Mouse (Mus musculus) lung, postnatal 0 days (tissue): Measurements from ENCODE around the gene Ckmt2. TPM values are rescaled to one million over a fixed set of nuclear protein-coding genes. Genes with fewer than 3 reads are reported as not detected.

Experiments used
- ATAC-seq: fragments of 200-750 bp; cut with Nextera tagmentation; 2 replicates; pipeline ENCODE4 v1.8.0; 2017; ENCODE audit warnings: moderate library complexity
- DNase-seq: peaks from one replicate; pipeline ENCODE4 v3.0.0-alpha.2; 2016; ENCODE audit warnings: low spot score
- H3K27ac ChIP-seq: fragments of 300-500 bp; sonication (generic); 2 replicates; pipeline ENCODE4 v1.5.1; 2014; ENCODE audit warnings: antibody characterized with exemption, mild to moderate bottlenecking, low read length, mixed read lengths
- H3K27me3 ChIP-seq: fragments of 300-500 bp; sonication (generic); replicated peaks from 2 replicates; pipeline ENCODE4 v1.6.1; 2014; ENCODE audit warnings: low read length, mixed read lengths; ENCODE audit not compliant: insufficient read depth
- H3K36me3 ChIP-seq: fragments of 300-500 bp; sonication (generic); 2 replicates; pipeline ENCODE4 v1.6.1; 2014; ENCODE audit warnings: low read length, mixed read lengths; ENCODE audit not compliant: insufficient read depth
- H3K4me1 ChIP-seq: fragments of 300-500 bp; sonication (generic); 2 replicates; pipeline ENCODE4 v1.6.1; 2014; ENCODE audit warnings: antibody characterized with exemption, low read depth, low read length, mixed read lengths; ENCODE audit not compliant: insufficient read depth
- H3K4me2 ChIP-seq: fragments of 300-500 bp; sonication (generic); replicated peaks from 2 replicates; pipeline ENCODE4 v1.6.1; 2014; ENCODE audit warnings: low read depth, mild to moderate bottlenecking, low read length, moderate library complexity, mixed read lengths
- H3K4me3 ChIP-seq: fragments of 300-500 bp; sonication (generic); 2 replicates; pipeline ENCODE4 v1.5.1; 2014; ENCODE audit warnings: low read depth, low read length
- H3K9ac ChIP-seq: fragments of 300-500 bp; sonication (generic); replicated peaks from 2 replicates; pipeline ENCODE4 v1.6.1; 2014; ENCODE audit warnings: low read depth, mild to moderate bottlenecking
- H3K9me3 ChIP-seq: fragments of 300-500 bp; sonication (generic); 2 replicates; pipeline ENCODE4 v1.6.1; 2016; ENCODE audit warnings: low read length, mixed read lengths
- CTCF ChIP-seq: IDR thresholded peaks from 2 replicates; pipeline ENCODE4 v1.5.1; 2016; ENCODE audit warnings: antibody characterized with exemption, mild to moderate bottlenecking
- EP300 ChIP-seq: IDR thresholded peaks from 2 replicates; pipeline ENCODE4 v1.6.1; 2016; ENCODE audit warnings: antibody characterized with exemption, mild to moderate bottlenecking, control low read depth
- WGBS: fragments of 180-500 bp; shearing (Covaris S2); extraction: QIAGEN DNeasy Blood & Tissue Kit; methylation state at CpG from one replicate; pipeline ENCODE4 v1.1.7; 2014; 5-methylcytosine and 5-hydroxymethylcytosine counted together
- polyA plus RNA-seq: library from polyadenylated mRNA; unstranded; fragments of >200 nt; fragmentation: Nextera tagmentation; extraction: Ambion mirVana; gene quantifications from 2 replicates; pipeline ENCODE4 v1.2.1, GENCODE M21; 2015

The Ckmt2 gene
- polyA plus RNA-seq, 1 experiment from 2014 or later: 0.20 TPM

- TF ChIP-seq EP300 (no peak), CTCF (no peak)
- no peaks in the 10 kb centered on the region for H3K4me1 ChIP-seq
- no peaks in the 10 kb centered on the region for H3K9me3 ChIP-seq
- no peaks in the 10 kb centered on the region for H3K36me3 ChIP-seq
- no peak overlapping the region for H3K4me3 ChIP-seq
- no peak overlapping the region for H3K27ac ChIP-seq
- H3K9ac ChIP-seq: no peak overlapping the region
- H3K27me3 ChIP-seq: no peaks in the 10 kb centered on the region
- H3K4me2 ChIP-seq: no peak overlapping the region
- DNase-seq (no peak), ATAC-seq (no peak)
Measured at GRCm38 (mm10) chr13:91827876-91828275, 48.8 kb downstream of the Ckmt2 start.

DNA sequence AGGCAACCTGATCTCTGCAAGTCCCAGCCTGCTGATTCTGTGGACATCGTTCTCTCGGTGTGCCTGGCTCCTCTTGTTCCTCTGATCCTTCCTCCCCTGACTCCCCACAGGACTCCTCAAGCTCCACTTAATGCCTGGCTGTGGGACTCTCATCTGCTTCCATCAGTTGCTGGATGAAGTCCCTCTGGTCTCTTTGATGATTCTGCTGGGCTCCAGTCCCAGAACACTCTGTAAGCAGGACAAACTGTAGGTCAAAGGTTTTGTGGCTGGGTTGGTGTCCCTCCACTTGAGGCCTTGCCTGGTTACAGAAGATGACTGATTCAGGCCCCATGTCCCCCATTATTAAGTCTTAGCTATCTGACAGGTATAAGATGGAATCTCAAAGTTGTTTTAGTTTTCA, 50.6 kb downstream of the Ckmt2 start:
- H3K9ac ChIP-seq: no peak overlapping the region
- 82% methylated on average over 2 of the region's 2 CpGs for WGBS
- H3K4me1 ChIP-seq: no peaks in the 10 kb centered on the region
- no peak for ATAC-seq
- H3K4me3 ChIP-seq: no peak overlapping the region
- no peaks in the 10 kb centered on the region for H3K36me3 ChIP-seq
- no peak overlapping the region for H3K27ac ChIP-seq
- TF ChIP-seq EP300: no peak
- no peak for TF ChIP-seq CTCF
- no peak for DNase-seq
- H3K4me2 ChIP-seq: no peak overlapping the region
- no peaks in the 10 kb centered on the region for H3K9me3 ChIP-seq
- no peaks in the 10 kb centered on the region for H3K27me3 ChIP-seq

DNA sequence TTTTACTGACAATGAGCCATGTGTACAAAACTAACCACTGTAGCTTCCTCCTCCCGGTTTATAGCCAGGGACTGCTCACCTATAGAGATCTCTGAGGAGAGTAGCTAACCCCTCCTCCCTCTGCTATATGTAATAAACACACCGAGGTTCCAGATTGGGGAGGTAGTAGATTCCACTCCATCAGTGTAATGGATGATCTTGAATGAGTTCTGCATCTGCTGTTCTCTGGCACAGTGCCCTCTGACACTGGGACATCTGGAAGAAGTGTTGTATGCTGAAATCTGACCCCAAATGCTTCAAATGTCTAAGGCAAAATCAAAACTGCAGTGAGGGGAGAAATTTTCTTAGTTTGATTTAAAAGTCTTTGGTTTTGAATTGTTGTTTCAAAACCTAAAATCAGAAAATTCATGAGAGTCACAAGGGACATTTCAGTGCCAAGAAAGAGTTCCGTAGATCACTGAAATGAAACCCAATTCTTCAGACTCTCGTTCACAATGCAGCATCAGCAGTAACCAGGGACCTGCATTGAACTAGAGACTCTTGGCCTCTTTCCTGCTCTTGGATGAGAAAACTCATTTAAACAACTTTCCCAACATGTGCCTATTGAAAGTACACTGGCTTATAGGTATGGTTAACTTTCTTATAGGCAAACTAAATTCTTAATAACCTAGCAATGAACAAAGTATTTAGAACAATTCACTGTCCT, 51.7 kb downstream of the Ckmt2 start:
- no peaks in the 10 kb centered on the region for H3K4me1 ChIP-seq
- H3K4me2 ChIP-seq: no peak overlapping the region
- no peaks in the 10 kb centered on the region for H3K9me3 ChIP-seq
- 55% methylated on average over 4 of the region's 4 CpGs for WGBS
- H3K27ac ChIP-seq: no peak overlapping the region
- no peak overlapping the region for H3K9ac ChIP-seq
- H3K4me3 ChIP-seq: no peak overlapping the region
- peak; percentile 52 for DNase-seq
- TF ChIP-seq CTCF (no peak), EP300 (no peak)
- H3K36me3 ChIP-seq: no peaks in the 10 kb centered on the region
- no peak for ATAC-seq
- no peaks in the 10 kb centered on the region for H3K27me3 ChIP-seq

- H3K4me3 ChIP-seq: no peak overlapping the region
- ATAC-seq (no peak), DNase-seq (no peak)
- 70% methylated on average over 6 of the region's 6 CpGs for WGBS
- H3K9me3 ChIP-seq: no peaks in the 10 kb centered on the region
- H3K36me3 ChIP-seq: no peaks in the 10 kb centered on the region
- H3K4me2 ChIP-seq: no peak overlapping the region
- H3K4me1 ChIP-seq: no peaks in the 10 kb centered on the region
- no peak overlapping the region for H3K27ac ChIP-seq
- H3K27me3 ChIP-seq: no peaks in the 10 kb centered on the region
- no peak overlapping the region for H3K9ac ChIP-seq
- no peak for TF ChIP-seq CTCF
- no peak for TF ChIP-seq EP300
Measured at GRCm38 (mm10) chr13:91823735-91824134, 53.0 kb downstream of the Ckmt2 start.

DNA sequence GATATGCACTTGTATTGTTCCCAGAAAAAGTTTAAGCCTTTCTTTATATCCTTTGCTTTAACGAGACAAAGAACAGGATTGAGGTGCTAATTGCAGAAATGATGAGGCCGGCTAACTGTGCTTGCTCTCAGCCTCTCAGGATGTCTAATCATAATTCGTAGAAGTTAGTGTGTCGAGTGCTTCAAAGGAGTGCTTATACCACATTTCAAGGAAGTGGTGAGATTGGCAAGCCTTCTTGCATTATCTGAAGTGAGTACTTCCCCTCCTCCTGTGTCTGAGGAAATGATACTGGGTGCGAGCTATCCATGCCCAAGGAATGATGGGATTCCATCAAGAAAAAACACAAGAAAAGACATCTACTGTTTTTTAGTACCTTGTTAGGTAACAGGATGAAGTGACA, 62.0 kb downstream of the Ckmt2 start:
- TF ChIP-seq EP300: no peak
- no peak for TF ChIP-seq CTCF
- WGBS: 83% methylated on average over 5 of the region's 5 CpGs
- Histone ChIP-seq H3K9me3 (no peaks in the 10 kb centered on the region), H3K27me3 (no peaks in the 10 kb centered on the region), H3K27ac (no peak overlapping the region), H3K4me3 (no peak overlapping the region), H3K36me3 (no peaks in the 10 kb centered on the region), H3K4me1 (no peaks in the 10 kb centered on the region), H3K4me2 (no peak overlapping the region), H3K9ac (no peak overlapping the region)
- no peak for DNase-seq
- no peak for ATAC-seq

DNA sequence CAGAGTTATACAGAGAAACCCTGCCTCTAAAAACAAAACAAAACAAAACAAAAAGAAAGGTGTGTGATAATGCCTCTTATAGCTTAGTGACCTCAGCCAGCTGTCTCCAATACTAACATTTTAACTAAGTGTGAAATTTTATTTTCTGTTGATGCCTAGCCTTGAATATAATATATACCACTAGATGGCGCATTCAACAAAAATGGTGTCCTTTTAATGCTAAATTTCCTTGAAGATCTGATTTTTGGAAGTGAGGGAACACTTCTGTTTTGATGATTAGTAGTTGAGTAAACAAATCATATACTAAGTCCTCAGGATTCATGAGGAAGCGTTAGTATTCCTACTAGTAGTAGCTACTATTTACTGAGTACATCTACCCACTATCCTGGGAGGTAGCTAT, 67.2 kb downstream of the Ckmt2 start:
- H3K4me3 ChIP-seq: no peak overlapping the region
- no peaks in the 10 kb centered on the region for H3K27me3 ChIP-seq
- no peak overlapping the region for H3K9ac ChIP-seq
- no peak overlapping the region for H3K4me2 ChIP-seq
- WGBS: 25% methylated on average over 2 of the region's 2 CpGs
- no peaks in the 10 kb centered on the region for H3K9me3 ChIP-seq
- ATAC-seq (no peak), DNase-seq (peak; percentile 63)
- H3K27ac ChIP-seq: no peak overlapping the region
- peaks cover 5% of the 10 kb centered on the region; the same call in 1 of the 2 replicates for H3K4me1 ChIP-seq
- 0 out of 2 replicates have a peak, but pooled peaks cover 6% of the 10 kb centered on the region for H3K36me3 ChIP-seq
- peak; percentile 66 for TF ChIP-seq CTCF
- no peak for TF ChIP-seq EP300
